Mouse (Mus musculus) left cerebral cortex, adult 11 months (tissue): ENCODE results near the gene Srp54c.
"Not testable (repeated sequence)": the region's sequence is repeated elsewhere in the genome, so short reads cannot be mapped to it uniquely, and the experiment has no call there.

Source experiments
- DNase-seq: peaks from one replicate; pipeline ENCODE4 v3.0.0; 2022; ENCODE audit warnings: low spot score

Srp54c gene

DNA sequence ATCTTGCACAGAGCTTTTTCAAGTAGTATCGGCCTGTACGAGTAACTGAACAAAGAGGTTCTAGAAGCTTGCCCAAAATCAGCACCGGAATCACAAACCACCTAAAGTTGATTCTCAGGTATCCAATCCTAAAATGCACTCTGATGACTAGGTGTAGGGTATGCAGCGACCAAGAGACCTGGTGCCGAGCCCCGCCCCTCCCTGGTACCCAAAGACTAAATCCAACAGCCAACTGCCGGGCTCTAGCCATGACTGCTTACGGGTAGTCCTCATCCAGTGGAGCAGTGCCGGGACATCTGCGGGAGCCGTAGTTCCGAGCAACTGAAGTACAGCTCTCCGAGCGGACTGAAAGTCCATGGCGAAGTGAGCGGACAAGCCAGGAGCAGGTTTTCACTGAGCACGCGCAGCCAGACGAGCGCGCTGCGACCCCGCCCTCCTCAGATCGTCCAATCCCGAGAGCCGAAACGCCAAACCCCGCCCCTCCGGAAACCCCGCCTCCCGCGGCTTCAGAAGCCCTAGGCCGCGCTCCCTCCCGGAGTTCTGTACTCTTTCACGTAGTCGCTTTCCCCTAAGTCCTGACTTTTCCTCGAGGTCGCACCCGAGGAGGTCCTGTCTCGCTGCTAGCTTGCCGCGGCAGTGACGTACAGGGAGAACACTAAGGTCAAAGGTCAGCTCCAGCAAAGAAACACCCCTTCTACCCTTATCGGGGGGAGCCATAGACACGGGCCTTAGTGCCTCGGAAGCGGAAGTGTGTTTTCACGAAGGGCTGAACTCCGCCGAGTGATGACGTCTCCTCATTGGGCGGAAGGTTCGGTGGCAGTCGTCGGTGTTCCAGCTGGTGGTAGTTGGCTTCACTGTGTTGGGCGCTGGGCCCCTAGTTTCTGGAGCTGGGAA is at the start of gene Srp54c:
TSS of gene Srp54c (plus strand) at position 543 of the 894 bp plus-strand sequence.
- not testable (repeated sequence) for DNase-seq

GRCm38 (mm10) chr12:55187686-55188085 is 42.3 kb upstream of the Srp54c start:
- not testable (repeated sequence) for DNase-seq

DNA sequence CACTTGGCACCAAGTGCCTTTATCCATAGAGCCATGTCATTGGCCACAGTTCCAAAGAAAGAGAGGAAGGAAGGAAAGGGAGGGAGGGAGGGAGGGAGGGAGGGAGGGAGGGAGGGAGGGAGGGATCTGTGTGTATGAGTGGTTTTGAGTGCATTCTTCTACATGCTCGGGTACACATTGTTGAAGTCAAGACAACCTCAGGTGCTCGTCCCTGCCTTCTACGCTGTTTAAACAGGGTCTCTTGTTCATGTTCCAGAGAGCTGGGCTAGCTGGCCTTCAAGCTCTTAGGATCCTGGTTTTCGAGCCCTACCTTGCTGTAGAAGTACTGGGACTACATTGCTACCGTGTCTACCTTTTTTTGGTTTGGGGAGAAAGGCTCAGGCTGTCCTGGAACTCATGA is 40.8 kb upstream of the Srp54c start:
- not testable (repeated sequence) for DNase-seq

- not testable (repeated sequence) for DNase-seq
Measured at GRCm38 (mm10) chr12:55199306-55199705, 30.7 kb upstream of the Srp54c start, which contains the start of gene 1700047I17Rik2. Gene 1700047I17Rik2 (plus strand): TSS chr12:55199592.

- not testable (repeated sequence) for DNase-seq
Measured at GRCm38 (mm10) chr12:55199799-55200198, 30.2 kb upstream of the Srp54c start.

DNA sequence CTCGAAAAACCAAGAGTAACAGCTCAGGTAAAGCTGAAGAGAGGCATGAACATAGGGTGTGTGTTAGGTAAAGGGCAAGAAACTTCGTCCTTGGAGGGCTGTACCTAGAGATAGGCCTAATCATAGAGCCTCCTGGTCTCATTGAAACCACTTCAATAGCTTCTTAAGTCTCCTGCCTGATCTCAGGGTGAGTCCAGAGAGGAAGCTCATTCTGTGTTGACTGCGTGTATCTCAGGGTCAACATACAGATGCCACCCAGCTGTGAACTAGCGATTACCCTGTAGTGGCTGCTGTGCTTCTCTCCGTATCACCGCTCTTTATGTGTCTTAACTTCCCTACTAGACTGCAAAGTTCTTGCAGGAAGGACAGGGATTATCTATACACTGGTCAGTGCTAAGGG is 17.0 kb upstream of the Srp54c start:
- not testable (repeated sequence) for DNase-seq

- DNase-seq, result not testable (repeated sequence)
Measured at GRCm38 (mm10) chr12:55230520-55230861, 523 bp downstream of the Srp54c start.

DNA sequence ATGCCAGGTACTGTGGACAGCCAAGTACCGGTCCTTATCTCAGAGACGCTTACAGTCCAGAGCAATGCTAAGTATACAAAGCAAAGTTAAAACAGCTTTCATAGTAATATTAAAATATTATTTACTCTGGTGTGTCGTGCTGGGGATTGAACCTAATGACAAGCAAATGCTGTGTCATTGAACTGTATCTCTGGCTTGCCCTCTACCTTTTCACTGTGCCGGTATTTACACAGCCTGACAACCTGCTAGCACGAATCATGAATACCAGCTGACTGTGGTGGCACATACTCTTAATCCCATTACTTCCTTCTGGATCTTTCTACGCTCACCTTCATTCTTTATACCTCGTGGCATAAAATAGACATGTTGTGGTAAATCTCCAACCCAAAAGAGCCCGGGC is 12.3 kb downstream of the Srp54c start:
- not testable (repeated sequence) for DNase-seq

GRCm38 (mm10) chr12:55261950-55262349 is 32.0 kb downstream of the Srp54c start:
- not testable (repeated sequence) for DNase-seq

- not testable (repeated sequence) for DNase-seq
Measured at GRCm38 (mm10) chr12:55263385-55263784, 33.4 kb downstream of the Srp54c start.

DNA sequence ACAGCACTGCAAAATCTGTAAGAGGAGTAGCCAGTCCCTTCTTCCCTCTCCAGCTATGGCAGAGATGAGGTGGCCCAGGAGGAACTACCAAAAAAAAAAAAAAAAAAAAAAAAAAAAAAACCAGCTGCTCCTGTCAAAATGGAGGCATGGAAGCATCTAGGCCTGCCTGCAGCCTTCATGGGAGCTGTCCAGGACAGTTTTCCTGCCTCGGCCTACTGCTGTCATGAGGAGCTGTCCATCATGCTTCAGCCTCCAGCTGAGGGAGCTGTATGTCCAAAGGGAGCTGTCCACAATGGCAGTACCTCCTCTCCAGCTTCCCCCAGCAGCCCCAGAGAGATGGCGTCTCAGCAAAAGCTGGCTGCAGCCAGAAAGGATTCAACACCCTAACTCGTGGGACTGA is 42.3 kb downstream of the Srp54c start:
- DNase-seq, result no peak

- not testable (repeated sequence) for DNase-seq
Measured at GRCm38 (mm10) chr12:55277583-55277982, 47.6 kb downstream of the Srp54c start.

- no peak for DNase-seq
Measured at GRCm38 (mm10) chr12:55298112-55298511, 68.1 kb downstream of the Srp54c start.

- DNase-seq, result no peak
Measured at GRCm38 (mm10) chr12:55299336-55299735, 69.4 kb downstream of the Srp54c start, which contains the start of gene 1110008L16Rik. Gene 1110008L16Rik (plus strand): TSS chr12:55299577.

DNA sequence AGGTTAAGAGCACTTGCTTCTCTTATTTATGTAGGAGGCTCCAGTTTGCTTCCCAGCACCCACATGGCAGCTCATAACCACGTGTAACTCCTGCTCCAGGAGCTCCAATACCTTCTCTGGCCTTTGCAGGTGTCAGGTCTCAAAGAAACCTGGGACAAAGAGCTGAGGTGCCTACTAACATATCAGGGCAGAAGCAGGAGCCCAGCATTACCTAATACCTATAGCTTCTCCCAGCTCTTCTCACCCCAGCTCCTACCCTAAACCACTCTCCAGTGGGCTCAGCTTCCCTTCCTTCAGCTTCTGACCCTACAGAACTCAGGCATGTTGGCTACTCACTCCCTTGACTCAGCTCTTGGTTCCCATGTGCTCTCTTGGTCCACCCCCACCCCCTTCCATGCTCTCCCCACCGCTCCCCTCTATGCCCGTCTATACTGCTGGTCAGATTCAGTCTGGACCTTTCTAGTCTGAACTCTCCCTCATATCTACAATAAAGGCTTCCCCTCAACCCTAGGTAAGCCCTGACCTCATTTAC is 70.9 kb downstream of the Srp54c start:
- DNase-seq, result no peak

GRCm38 (mm10) chr12:55301472-55302300 is 71.7 kb downstream of the Srp54c start:
- DNase-seq, result no peak

GRCm38 (mm10) chr12:55302485-55303441 is 72.8 kb downstream of the Srp54c start, which contains the start of gene Ppp2r3c:
Gene Ppp2r3c (minus strand): TSS chr12:55302998.
- peak; percentile 86 for DNase-seq

GRCm38 (mm10) chr12:55306371-55306770 is 76.4 kb downstream of the Srp54c start:
- no peak for DNase-seq

GRCm38 (mm10) chr12:55307566-55307965 is 77.6 kb downstream of the Srp54c start:
- DNase-seq, result no peak

DNA sequence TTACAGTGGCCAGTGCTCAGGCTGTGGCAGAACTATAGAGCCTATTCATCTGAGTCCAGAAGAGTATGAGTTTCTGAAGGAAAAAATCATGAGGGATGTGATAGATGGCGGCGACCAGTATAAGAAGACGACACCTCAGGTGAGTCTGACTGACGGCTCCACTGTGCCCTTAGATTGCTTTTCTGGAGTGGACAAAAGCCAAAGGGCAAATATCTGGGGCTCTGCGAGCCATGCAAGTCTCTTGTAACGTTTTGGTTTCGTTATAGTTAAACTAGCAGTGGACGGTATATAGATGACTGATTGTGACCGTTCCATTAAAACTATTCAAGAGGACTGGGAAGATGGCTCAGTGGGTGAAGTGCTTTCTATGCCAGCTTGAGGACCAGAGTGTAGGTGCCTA is 78.8 kb downstream of the Srp54c start:
- no peak for DNase-seq

DNA sequence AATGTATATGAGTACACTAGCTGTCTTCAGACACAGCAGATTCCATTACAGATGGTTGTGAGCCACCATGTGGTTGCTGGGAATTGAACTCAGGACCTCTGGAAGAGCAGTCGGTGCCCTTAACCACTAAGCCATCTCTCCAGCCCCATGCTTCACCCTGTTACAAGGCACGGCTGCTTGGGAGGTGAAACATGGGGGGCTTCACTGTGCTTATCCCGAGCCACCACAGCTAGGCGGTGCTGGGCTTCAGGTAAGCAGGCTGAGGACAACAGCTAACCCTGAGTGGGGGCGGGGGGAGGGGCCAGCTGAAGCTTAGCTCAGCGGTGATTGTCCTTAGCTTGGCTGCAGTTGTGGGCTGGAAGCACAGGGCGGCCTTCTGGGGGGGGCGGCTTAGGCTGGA is 79.5 kb downstream of the Srp54c start:
- no peak for DNase-seq
